Mouse (Mus musculus) right cerebral cortex, postnatal 4 days (tissue): ENCODE data around the gene Adamts17.

Experiments used
- DNase-seq: peaks from one replicate; pipeline ENCODE4 v3.0.0-alpha.2; 2022

Adamts17 gene

GRCm38 (mm10) chr7:67110551-67111159 is 271.1 kb downstream of the Adamts17 start:
- no peak for DNase-seq

- no peak for DNase-seq
Measured at GRCm38 (mm10) chr7:67112495-67113216, 273.1 kb downstream of the Adamts17 start.

- no peak for DNase-seq
Measured at GRCm38 (mm10) chr7:67114056-67114455, 274.5 kb downstream of the Adamts17 start.

GRCm38 (mm10) chr7:67115056-67115455 is 275.5 kb downstream of the Adamts17 start:
- DNase-seq = no peak

- DNase-seq = no peak
Measured at GRCm38 (mm10) chr7:67135140-67135539, 295.6 kb downstream of the Adamts17 start.

GRCm38 (mm10) chr7:67142347-67143015 is 302.9 kb downstream of the Adamts17 start:
- DNase-seq = no peak

GRCm38 (mm10) chr7:67145748-67146147 is 306.2 kb downstream of the Adamts17 start:
- DNase-seq = no peak

GRCm38 (mm10) chr7:67146151-67146550 is 306.6 kb downstream of the Adamts17 start:
- DNase-seq = no peak

- DNase-seq = no peak
Measured at GRCm38 (mm10) chr7:67149707-67150106, 310.2 kb downstream of the Adamts17 start.

- DNase-seq = no peak
Measured at GRCm38 (mm10) chr7:67152626-67153025, 313.1 kb downstream of the Adamts17 start.

GRCm38 (mm10) chr7:67162135-67162534 is 322.6 kb downstream of the Adamts17 start:
- peak; percentile 10 for DNase-seq

- no peak for DNase-seq
Measured at GRCm38 (mm10) chr7:67168288-67168687, 328.8 kb downstream of the Adamts17 start.

GRCm38 (mm10) chr7:67168763-67169569 is 329.4 kb downstream of the Adamts17 start:
- DNase-seq = no peak

GRCm38 (mm10) chr7:67173522-67174195 is 334.1 kb downstream of the Adamts17 start:
- DNase-seq = no peak

GRCm38 (mm10) chr7:67183786-67184185 is 344.3 kb downstream of the Adamts17 start:
- no peak for DNase-seq

GRCm38 (mm10) chr7:67199412-67199811 is 359.9 kb downstream of the Adamts17 start:
- peak; percentile 72 for DNase-seq
